Mouse (Mus musculus): Measurements from ENCODE around the gene Syce1l. TPM values are rescaled to one million over a fixed set of nuclear protein-coding genes. Genes with fewer than 3 reads are reported as not detected.

Gene Syce1l
- polyA plus RNA-seq, 1 experiment from 2014 or later: not detected

GRCm38 (mm10) chr8:113665951-113666350, 22.9 kb downstream of the Syce1l start:
- Histone ChIP-seq H3K4me1 (replicated peaks; ENCODE audit: control insufficient read depth, insufficient read depth, low read length) (no peaks in the 10 kb centered on the region), H3K36me3 (ENCODE audit: control insufficient read depth, insufficient read depth, low read length) (no peaks in the 10 kb centered on the region), H3K9ac (ENCODE audit: low read length) (no peak overlapping the region), H3K4me2 (ENCODE audit: low read length) (no peak overlapping the region), H3K9me3 (ENCODE audit: control insufficient read depth, low read length) (no peaks in the 10 kb centered on the region), H3K27ac (ENCODE audit: low read depth) (no peak overlapping the region), H3K4me3 (ENCODE audit: low read depth, low read length) (no peak overlapping the region), H3K27me3 (replicated peaks; ENCODE audit: control insufficient read depth, insufficient read depth, low read length) (no peaks in the 10 kb centered on the region)
- ATAC-seq (replicated peaks; ENCODE audit: low FRiP score, low TSS enrichment, low read depth) (no peak), DNase-seq (ENCODE audit: low spot score) (no peak)
- WGBS: 66% methylated on average over 8 of the region's 8 CpGs

GRCm38 (mm10) chr8:113666714-113667432, 23.9 kb downstream of the Syce1l start:
- H3K4me3 ChIP-seq (ENCODE audit: low read depth, low read length): no peak overlapping the region
- DNase-seq (ENCODE audit: low spot score): no peak

GRCm38 (mm10) chr8:113669924-113670323, 26.9 kb downstream of the Syce1l start:
- Histone ChIP-seq H3K4me1 (replicated peaks; ENCODE audit: control insufficient read depth, insufficient read depth, low read length) (no peaks in the 10 kb centered on the region), H3K4me3 (ENCODE audit: low read depth, low read length) (no peak overlapping the region), H3K9me3 (ENCODE audit: control insufficient read depth, low read length) (no peaks in the 10 kb centered on the region), H3K4me2 (ENCODE audit: low read length) (no peak overlapping the region), H3K36me3 (ENCODE audit: control insufficient read depth, insufficient read depth, low read length) (no peaks in the 10 kb centered on the region), H3K27ac (ENCODE audit: low read depth) (no peak overlapping the region), H3K27me3 (replicated peaks; ENCODE audit: control insufficient read depth, insufficient read depth, low read length) (no peaks in the 10 kb centered on the region), H3K9ac (ENCODE audit: low read length) (no peak overlapping the region)
- no peak for ATAC-seq (replicated peaks; ENCODE audit: low FRiP score, low TSS enrichment, low read depth)
- no peak for DNase-seq (ENCODE audit: low spot score)
- WGBS: 65% methylated on average over 10 of the region's 10 CpGs

More at GRCm38 (mm10) chr8:113666714-113667432, 23.9 kb downstream of the Syce1l start:
- Histone ChIP-seq H3K4me1 (replicated peaks; ENCODE audit: control insufficient read depth, insufficient read depth, low read length) (no peaks in the 10 kb centered on the region), H3K36me3 (ENCODE audit: control insufficient read depth, insufficient read depth, low read length) (no peaks in the 10 kb centered on the region), H3K27ac (ENCODE audit: low read depth) (no peak overlapping the region), H3K27me3 (replicated peaks; ENCODE audit: control insufficient read depth, insufficient read depth, low read length) (no peaks in the 10 kb centered on the region), H3K4me2 (ENCODE audit: low read length) (no peak overlapping the region), H3K9ac (ENCODE audit: low read length) (no peak overlapping the region), H3K9me3 (ENCODE audit: control insufficient read depth, low read length) (no peaks in the 10 kb centered on the region)
- no peak for ATAC-seq (replicated peaks; ENCODE audit: low FRiP score, low TSS enrichment, low read depth)
- 55% methylated on average over 16 of the region's 16 CpGs for WGBS

- DNase-seq (ENCODE audit: low spot score) (no peak), ATAC-seq (replicated peaks; ENCODE audit: low FRiP score, low TSS enrichment, low read depth) (no peak)
- H3K9ac ChIP-seq (ENCODE audit: low read length): no peak overlapping the region
- H3K4me2 ChIP-seq (ENCODE audit: low read length): no peak overlapping the region
- H3K4me3 ChIP-seq (ENCODE audit: low read depth, low read length): no peak overlapping the region
- H3K9me3 ChIP-seq (ENCODE audit: control insufficient read depth, low read length): no peaks in the 10 kb centered on the region
- H3K4me1 ChIP-seq (replicated peaks; ENCODE audit: control insufficient read depth, insufficient read depth, low read length): no peaks in the 10 kb centered on the region
- H3K36me3 ChIP-seq (ENCODE audit: control insufficient read depth, insufficient read depth, low read length): no peaks in the 10 kb centered on the region
- 80% methylated on average over 11 of the region's 11 CpGs for WGBS
- H3K27ac ChIP-seq (ENCODE audit: low read depth): no peak overlapping the region
- H3K27me3 ChIP-seq (replicated peaks; ENCODE audit: control insufficient read depth, insufficient read depth, low read length): no peaks in the 10 kb centered on the region
Measured at GRCm38 (mm10) chr8:113672599-113673255, 29.7 kb downstream of the Syce1l start.

GRCm38 (mm10) chr8:113673300-113673699, 30.3 kb downstream of the Syce1l start:
- Histone ChIP-seq H3K27me3 (replicated peaks; ENCODE audit: control insufficient read depth, insufficient read depth, low read length) (no peaks in the 10 kb centered on the region), H3K9ac (ENCODE audit: low read length) (no peak overlapping the region), H3K27ac (ENCODE audit: low read depth) (no peak overlapping the region), H3K4me2 (ENCODE audit: low read length) (no peak overlapping the region), H3K36me3 (ENCODE audit: control insufficient read depth, insufficient read depth, low read length) (no peaks in the 10 kb centered on the region), H3K4me1 (replicated peaks; ENCODE audit: control insufficient read depth, insufficient read depth, low read length) (no peaks in the 10 kb centered on the region), H3K4me3 (ENCODE audit: low read depth, low read length) (no peak overlapping the region), H3K9me3 (ENCODE audit: control insufficient read depth, low read length) (no peaks in the 10 kb centered on the region)
- 66% methylated on average over 3 of the region's 3 CpGs for WGBS
- no peak for DNase-seq (ENCODE audit: low spot score)
- ATAC-seq (replicated peaks; ENCODE audit: low FRiP score, low TSS enrichment, low read depth): no peak

GRCm38 (mm10) chr8:113674611-113675010, 31.6 kb downstream of the Syce1l start:
- DNase-seq (ENCODE audit: low spot score): no peak
- no peak overlapping the region for H3K9ac ChIP-seq (ENCODE audit: low read length)
- no peak for ATAC-seq (replicated peaks; ENCODE audit: low FRiP score, low TSS enrichment, low read depth)
- H3K4me2 ChIP-seq (ENCODE audit: low read length): no peak overlapping the region
- H3K27ac ChIP-seq (ENCODE audit: low read depth): no peak overlapping the region
- no peaks in the 10 kb centered on the region for H3K4me1 ChIP-seq (replicated peaks; ENCODE audit: control insufficient read depth, insufficient read depth, low read length)
- no peak overlapping the region for H3K4me3 ChIP-seq (ENCODE audit: low read depth, low read length)
- H3K27me3 ChIP-seq (replicated peaks; ENCODE audit: control insufficient read depth, insufficient read depth, low read length): no peaks in the 10 kb centered on the region
- no peaks in the 10 kb centered on the region for H3K36me3 ChIP-seq (ENCODE audit: control insufficient read depth, insufficient read depth, low read length)
- 59% methylated on average over 3 of the region's 3 CpGs for WGBS
- no peaks in the 10 kb centered on the region for H3K9me3 ChIP-seq (ENCODE audit: control insufficient read depth, low read length)

- H3K27me3 ChIP-seq (replicated peaks; ENCODE audit: control insufficient read depth, insufficient read depth, low read length): no peaks in the 10 kb centered on the region
- H3K4me2 ChIP-seq (ENCODE audit: low read length): no peak overlapping the region
- 62% methylated on average over 2 of the region's 2 CpGs for WGBS
- no peaks in the 10 kb centered on the region for H3K4me1 ChIP-seq (replicated peaks; ENCODE audit: control insufficient read depth, insufficient read depth, low read length)
- no peaks in the 10 kb centered on the region for H3K36me3 ChIP-seq (ENCODE audit: control insufficient read depth, insufficient read depth, low read length)
- H3K9ac ChIP-seq (ENCODE audit: low read length): no peak overlapping the region
- ATAC-seq (replicated peaks; ENCODE audit: low FRiP score, low TSS enrichment, low read depth) (no peak), DNase-seq (ENCODE audit: low spot score) (no peak)
- H3K4me3 ChIP-seq (ENCODE audit: low read depth, low read length): no peak overlapping the region
- H3K27ac ChIP-seq (ENCODE audit: low read depth): no peak overlapping the region
- no peaks in the 10 kb centered on the region for H3K9me3 ChIP-seq (ENCODE audit: control insufficient read depth, low read length)
Measured at GRCm38 (mm10) chr8:113675281-113675680, 32.3 kb downstream of the Syce1l start.

- 90% methylated on average over 1 of the region's 1 CpGs for WGBS
- Histone ChIP-seq H3K27me3 (replicated peaks; ENCODE audit: control insufficient read depth, insufficient read depth, low read length) (no peaks in the 10 kb centered on the region), H3K4me1 (replicated peaks; ENCODE audit: control insufficient read depth, insufficient read depth, low read length) (no peaks in the 10 kb centered on the region), H3K9me3 (ENCODE audit: control insufficient read depth, low read length) (no peaks in the 10 kb centered on the region), H3K9ac (ENCODE audit: low read length) (no peak overlapping the region), H3K4me3 (ENCODE audit: low read depth, low read length) (no peak overlapping the region), H3K27ac (ENCODE audit: low read depth) (no peak overlapping the region), H3K4me2 (ENCODE audit: low read length) (no peak overlapping the region), H3K36me3 (ENCODE audit: control insufficient read depth, insufficient read depth, low read length) (no peaks in the 10 kb centered on the region)
- ATAC-seq (replicated peaks; ENCODE audit: low FRiP score, low TSS enrichment, low read depth): no peak
- no peak for DNase-seq (ENCODE audit: low spot score)
Measured at GRCm38 (mm10) chr8:113676811-113677210, 33.8 kb downstream of the Syce1l start.

GRCm38 (mm10) chr8:113679361-113679760, 36.3 kb downstream of the Syce1l start:
- Histone ChIP-seq H3K4me1 (replicated peaks; ENCODE audit: control insufficient read depth, insufficient read depth, low read length) (no peaks in the 10 kb centered on the region), H3K4me3 (ENCODE audit: low read depth, low read length) (no peak overlapping the region), H3K4me2 (ENCODE audit: low read length) (no peak overlapping the region), H3K9ac (ENCODE audit: low read length) (no peak overlapping the region), H3K27ac (ENCODE audit: low read depth) (no peak overlapping the region), H3K9me3 (ENCODE audit: control insufficient read depth, low read length) (no peaks in the 10 kb centered on the region; the same call in 1 of the 2 replicates), H3K27me3 (replicated peaks; ENCODE audit: control insufficient read depth, insufficient read depth, low read length) (no peaks in the 10 kb centered on the region), H3K36me3 (ENCODE audit: control insufficient read depth, insufficient read depth, low read length) (no peaks in the 10 kb centered on the region)
- no peak for DNase-seq (ENCODE audit: low spot score)
- 65% methylated on average over 3 of the region's 3 CpGs for WGBS
- no peak for ATAC-seq (replicated peaks; ENCODE audit: low FRiP score, low TSS enrichment, low read depth)
